Mouse (Mus musculus): Measurements from ENCODE around the gene Vmn1r138. TPM values are rescaled to one million over a fixed set of nuclear protein-coding genes. Genes with fewer than 3 reads are reported as not detected.
"Not testable (repeated sequence)": the region's sequence is repeated elsewhere in the genome, so short reads cannot be mapped to it uniquely, and the experiment has no call there.

Vmn1r138 gene
- not detected in 2 replicates for polyA plus RNA-seq (2011; ENCODE audit: insufficient read length, low read depth, missing spikeins)

GRCm38 (mm10) chr7:22028797-22029196 lies at the start of gene Vmn1r138:
TSS of gene Vmn1r138 (minus strand) at chr7:22028897.
- not testable (repeated sequence) for H3K4me1 ChIP-seq (ENCODE audit: control insufficient read depth, insufficient read depth, low read length); H3K4me3 ChIP-seq (ENCODE audit: insufficient read depth, low read length); H3K27ac ChIP-seq (ENCODE audit: insufficient read depth, low read length)

DNA sequence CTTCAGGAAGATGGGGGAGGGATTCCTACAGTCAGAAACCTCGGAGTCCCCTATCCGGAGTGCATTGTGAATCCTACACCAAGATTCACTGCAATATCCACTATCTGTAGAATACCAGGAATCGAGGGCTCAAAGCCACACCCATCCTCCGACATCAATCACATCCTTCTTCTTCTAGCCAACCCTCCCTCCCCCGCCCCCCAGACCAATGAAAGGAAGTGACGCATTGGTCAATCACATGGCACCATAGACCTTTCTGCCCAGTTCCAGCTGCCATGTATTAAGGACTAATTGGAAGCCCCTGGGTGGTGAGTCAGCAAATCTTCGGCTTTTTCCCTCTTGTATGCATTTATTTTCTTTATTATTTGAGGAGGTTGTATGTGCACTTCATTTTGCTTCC lies 40.1 kb upstream of the Vmn1r138 start, which contains the start of gene Vmn1r139:
TSS of gene Vmn1r139 (plus strand) at position 301 of the 400 bp plus-strand sequence.
- H3K27ac ChIP-seq (ENCODE audit: insufficient read depth, low read length); H3K4me1 ChIP-seq (ENCODE audit: control insufficient read depth, insufficient read depth, low read length); H3K4me3 ChIP-seq (ENCODE audit: insufficient read depth, low read length): not testable (repeated sequence)

DNA sequence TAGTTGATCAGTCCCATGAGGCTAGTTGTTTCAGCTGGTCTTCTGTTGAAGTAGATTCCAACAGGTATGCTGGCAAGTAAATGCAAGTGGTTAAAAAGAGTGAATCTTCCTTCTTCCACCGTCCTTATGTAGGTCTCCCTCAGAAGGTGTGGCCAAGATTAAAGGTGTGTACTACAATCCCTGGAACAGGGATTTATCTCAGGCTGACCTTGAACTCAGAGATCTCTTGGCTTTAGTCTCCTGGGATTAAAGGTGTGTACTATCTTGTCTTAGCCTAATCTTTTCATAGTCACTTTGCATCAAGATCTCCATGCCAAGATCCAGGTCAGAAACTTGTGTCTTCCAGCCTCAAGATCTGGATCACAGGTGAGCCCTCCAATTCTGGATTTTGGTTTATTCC lies 27.5 kb upstream of the Vmn1r138 start, which contains the start of gene Gm6176:
TSS of gene Gm6176 (minus strand) at position 101 of the 400 bp plus-strand sequence.
- H3K4me3 ChIP-seq (ENCODE audit: insufficient read depth, low read length); H3K4me1 ChIP-seq (ENCODE audit: control insufficient read depth, insufficient read depth, low read length); H3K27ac ChIP-seq (ENCODE audit: insufficient read depth, low read length): not testable (repeated sequence)

DNA sequence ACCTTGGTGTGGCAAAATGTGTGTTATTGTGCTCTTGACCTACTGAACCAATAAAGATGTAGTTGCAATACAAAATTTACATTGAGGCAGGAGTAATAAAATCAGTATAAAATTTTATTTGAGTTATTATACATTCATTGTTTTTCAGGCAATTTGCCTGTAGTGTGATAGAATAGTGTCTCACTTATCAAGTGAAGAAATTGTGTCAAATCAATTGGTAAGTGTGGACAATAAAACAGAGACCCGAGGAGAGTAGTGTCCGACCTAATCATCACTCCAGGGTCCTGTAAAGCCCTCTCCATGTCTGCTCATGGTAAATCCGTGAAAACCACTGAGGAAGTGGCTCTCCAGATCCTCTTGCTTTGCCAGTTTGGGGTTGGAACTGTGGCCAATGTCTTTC lies 34.4 kb downstream of the Vmn1r138 start, which contains the start of gene Vmn1r137:
TSS of gene Vmn1r137 (plus strand) at position 301 of the 400 bp plus-strand sequence.
- not testable (repeated sequence) for H3K4me3 ChIP-seq (ENCODE audit: insufficient read depth, low read length); H3K27ac ChIP-seq (ENCODE audit: insufficient read depth, low read length); H3K4me1 ChIP-seq (ENCODE audit: control insufficient read depth, insufficient read depth, low read length)

Other genes starting within 250 kb of the Vmn1r138 start
- gene Gm4177, start 232.2 kb downstream of the Vmn1r138 start, polyA plus RNA-seq (2011; ENCODE audit: insufficient read length, low read depth, missing spikeins) = not detected in 2 replicates
- gene Vmn1r135, start 196.5 kb downstream of the Vmn1r138 start, polyA plus RNA-seq (2011; ENCODE audit: insufficient read length, low read depth, missing spikeins) = not detected in 2 replicates
- gene Gm5725, start 184.6 kb downstream of the Vmn1r138 start, polyA plus RNA-seq (2011; ENCODE audit: insufficient read length, low read depth, missing spikeins) = not detected in 2 replicates
- not detected in 2 replicates for gene Gm5891, start 107.6 kb downstream of the Vmn1r138 start, polyA plus RNA-seq (2011; ENCODE audit: insufficient read length, low read depth, missing spikeins)
- gene Vmn1r137, start 34.3 kb downstream of the Vmn1r138 start, polyA plus RNA-seq (2011; ENCODE audit: insufficient read length, low read depth, missing spikeins) = not detected in 2 replicates
- not detected in 2 replicates for gene Gm6176, start 27.4 kb upstream of the Vmn1r138 start, polyA plus RNA-seq (2011; ENCODE audit: insufficient read length, low read depth, missing spikeins)
- gene Vmn1r139, start 40.2 kb upstream of the Vmn1r138 start, polyA plus RNA-seq (2011; ENCODE audit: insufficient read length, low read depth, missing spikeins) = not detected in 2 replicates
- gene Gm16451, start 89.3 kb upstream of the Vmn1r138 start, polyA plus RNA-seq (2011; ENCODE audit: insufficient read length, low read depth, missing spikeins) = not detected in 2 replicates
- not detected in 2 replicates for gene Gm10666, start 105.8 kb upstream of the Vmn1r138 start, polyA plus RNA-seq (2011; ENCODE audit: insufficient read length, low read depth, missing spikeins)
- not detected in 2 replicates for gene Vmn1r142, start 135.1 kb upstream of the Vmn1r138 start, polyA plus RNA-seq (2011; ENCODE audit: insufficient read length, low read depth, missing spikeins)
- not detected in 2 replicates for gene Vmn1r143, start 160.5 kb upstream of the Vmn1r138 start, polyA plus RNA-seq (2011; ENCODE audit: insufficient read length, low read depth, missing spikeins)
- not detected in 2 replicates for gene Gm8653, start 172.4 kb upstream of the Vmn1r138 start, polyA plus RNA-seq (2011; ENCODE audit: insufficient read length, low read depth, missing spikeins)
- gene Gm8453, start 200.6 kb upstream of the Vmn1r138 start, polyA plus RNA-seq (2011; ENCODE audit: insufficient read length, low read depth, missing spikeins) = not detected in 2 replicates